Mouse (Mus musculus): ENCODE measurements at regions not wholly inside any gene's neighbourhood (a gene's known extent, or its start where the extent isn't known, plus 50 kb on each side); places are given as distances from the start of the nearest gene placed in this dataset.

GRCm38 (mm10) chr13:84565644-84566532 is 343.8 kb downstream of the Tmem161b start:
- Histone ChIP-seq H3K4me2 (ENCODE audit: low read length) (no peak overlapping the region), H3K4me3 (replicated peaks; ENCODE audit: low read depth, low read length) (no peak overlapping the region), H3K27me3 (ENCODE audit: insufficient read depth, low read length) (no peaks in the 10 kb centered on the region), H3K9me3 (replicated peaks; ENCODE audit: low read length) (no peaks in the 10 kb centered on the region), H3K9ac (ENCODE audit: low read depth, low read length) (no peak overlapping the region), H3K4me1 (replicated peaks; ENCODE audit: insufficient read depth, low read length) (no peaks in the 10 kb centered on the region), H3K36me3 (ENCODE audit: insufficient read depth, low read length) (no peaks in the 10 kb centered on the region), H3K27ac (no peak overlapping the region)
- TF ChIP-seq CTCF (IDR thresholded peaks at IDR 0.05; ENCODE audit: low read depth), result no peak
- DNase-seq (ENCODE audit: low spot score), result no peak
- WGBS, result 82% methylated on average over 11 of the region's 11 CpGs
- no peak for ATAC-seq (replicated peaks; ENCODE audit: low FRiP score, low read depth)

GRCm38 (mm10) chr13:84566533-84566832 is 344.4 kb downstream of the Tmem161b start:
- Histone ChIP-seq H3K36me3 (ENCODE audit: insufficient read depth, low read length) (no peaks in the 10 kb centered on the region), H3K27me3 (ENCODE audit: insufficient read depth, low read length) (no peaks in the 10 kb centered on the region), H3K9ac (ENCODE audit: low read depth, low read length) (no peak overlapping the region), H3K27ac (no peak overlapping the region), H3K4me3 (replicated peaks; ENCODE audit: low read depth, low read length) (no peak overlapping the region), H3K4me2 (ENCODE audit: low read length) (no peak overlapping the region), H3K9me3 (replicated peaks; ENCODE audit: low read length) (no peaks in the 10 kb centered on the region), H3K4me1 (replicated peaks; ENCODE audit: insufficient read depth, low read length) (no peaks in the 10 kb centered on the region)
- ATAC-seq (replicated peaks; ENCODE audit: low FRiP score, low read depth) (no peak), DNase-seq (ENCODE audit: low spot score) (no peak)
- TF ChIP-seq CTCF (IDR thresholded peaks at IDR 0.05; ENCODE audit: low read depth), result no peak
- 57% methylated on average over 6 of the region's 6 CpGs for WGBS

- no peaks in the 10 kb centered on the region for H3K9me3 ChIP-seq (replicated peaks; ENCODE audit: low read length)
- no peak overlapping the region for H3K27ac ChIP-seq
- H3K4me3 ChIP-seq (replicated peaks; ENCODE audit: low read depth, low read length), result no peak overlapping the region
- no peaks in the 10 kb centered on the region for H3K36me3 ChIP-seq (ENCODE audit: insufficient read depth, low read length)
- H3K27me3 ChIP-seq (ENCODE audit: insufficient read depth, low read length), result no peaks in the 10 kb centered on the region
- H3K4me2 ChIP-seq (ENCODE audit: low read length), result no peak overlapping the region
- DNase-seq (ENCODE audit: low spot score) (no peak), ATAC-seq (replicated peaks; ENCODE audit: low FRiP score, low read depth) (no peak)
- no peaks in the 10 kb centered on the region for H3K4me1 ChIP-seq (replicated peaks; ENCODE audit: insufficient read depth, low read length)
- H3K9ac ChIP-seq (ENCODE audit: low read depth, low read length), result no peak overlapping the region
- no peak for TF ChIP-seq CTCF (IDR thresholded peaks at IDR 0.05; ENCODE audit: low read depth)
These were observed 347.3 kb downstream of the Tmem161b start for GRCm38 (mm10) chr13:84569371-84569770.

- H3K36me3 ChIP-seq (ENCODE audit: insufficient read depth, low read length), result no peaks in the 10 kb centered on the region
- WGBS, result 92% methylated on average over 2 of the region's 2 CpGs
- no peaks in the 10 kb centered on the region for H3K4me1 ChIP-seq (replicated peaks; ENCODE audit: insufficient read depth, low read length)
- ATAC-seq (replicated peaks; ENCODE audit: low FRiP score, low read depth) (no peak), DNase-seq (ENCODE audit: low spot score) (no peak)
- H3K4me3 ChIP-seq (replicated peaks; ENCODE audit: low read depth, low read length), result no peak overlapping the region
- H3K4me2 ChIP-seq (ENCODE audit: low read length), result no peak overlapping the region
- no peak overlapping the region for H3K27ac ChIP-seq
- H3K27me3 ChIP-seq (ENCODE audit: insufficient read depth, low read length), result no peaks in the 10 kb centered on the region
- no peak overlapping the region for H3K9ac ChIP-seq (ENCODE audit: low read depth, low read length)
- TF ChIP-seq CTCF (IDR thresholded peaks at IDR 0.05; ENCODE audit: low read depth), result no peak
- no peaks in the 10 kb centered on the region for H3K9me3 ChIP-seq (replicated peaks; ENCODE audit: low read length)
These were observed 348.1 kb downstream of the Tmem161b start for GRCm38 (mm10) chr13:84570206-84570605.

- 43% methylated on average over 10 of the region's 10 CpGs for WGBS
- no peak overlapping the region for H3K4me3 ChIP-seq (replicated peaks; ENCODE audit: low read depth, low read length)
- no peak for DNase-seq (ENCODE audit: low spot score)
- H3K9ac ChIP-seq (ENCODE audit: low read depth, low read length), result no peak overlapping the region
- ATAC-seq (replicated peaks; ENCODE audit: low FRiP score, low read depth), result no peak
- no peaks in the 10 kb centered on the region for H3K36me3 ChIP-seq (ENCODE audit: insufficient read depth, low read length)
- no peak overlapping the region for H3K4me2 ChIP-seq (ENCODE audit: low read length)
- H3K4me1 ChIP-seq (replicated peaks; ENCODE audit: insufficient read depth, low read length), result no peaks in the 10 kb centered on the region
- no peak for TF ChIP-seq CTCF (IDR thresholded peaks at IDR 0.05; ENCODE audit: low read depth)
- no peak overlapping the region for H3K27ac ChIP-seq
- H3K27me3 ChIP-seq (ENCODE audit: insufficient read depth, low read length), result no peaks in the 10 kb centered on the region
- H3K9me3 ChIP-seq (replicated peaks; ENCODE audit: low read length), result no peaks in the 10 kb centered on the region
These were observed 349.1 kb downstream of the Tmem161b start for GRCm38 (mm10) chr13:84570984-84571844.

- ATAC-seq (replicated peaks; ENCODE audit: low FRiP score, low read depth) (no peak), DNase-seq (ENCODE audit: low spot score) (no peak)
- Histone ChIP-seq H3K27me3 (ENCODE audit: insufficient read depth, low read length) (no peaks in the 10 kb centered on the region), H3K4me3 (replicated peaks; ENCODE audit: low read depth, low read length) (no peak overlapping the region), H3K9ac (ENCODE audit: low read depth, low read length) (no peak overlapping the region), H3K4me1 (replicated peaks; ENCODE audit: insufficient read depth, low read length) (no peaks in the 10 kb centered on the region), H3K4me2 (ENCODE audit: low read length) (no peak overlapping the region), H3K36me3 (ENCODE audit: insufficient read depth, low read length) (no peaks in the 10 kb centered on the region), H3K9me3 (replicated peaks; ENCODE audit: low read length) (no peaks in the 10 kb centered on the region), H3K27ac (no peak overlapping the region)
- TF ChIP-seq CTCF (IDR thresholded peaks at IDR 0.05; ENCODE audit: low read depth), result no peak
- 80% methylated on average over 3 of the region's 3 CpGs for WGBS
These were observed 349.7 kb downstream of the Tmem161b start for GRCm38 (mm10) chr13:84571845-84572193.
